Mouse (Mus musculus) intestine, embryonic 15.5 days (tissue): ENCODE results near the gene Rasl11b. TPM values are rescaled to one million over a fixed set of nuclear protein-coding genes. Genes with fewer than 3 reads are reported as not detected.
A peak's percentile ranks its signal among the peaks of the same experiment; 100 is the strongest.

ENCODE experiments used
- ATAC-seq: fragments of 200-750 bp; cut with Nextera tagmentation; 2 replicates; pipeline ENCODE4 v1.8.0; 2017; ENCODE audit warnings: moderate TSS enrichment, moderate library complexity
- H3K27ac ChIP-seq: fragments of 300-500 bp; sonication (generic); 2 replicates; pipeline ENCODE4 v1.5.1; 2015; ENCODE audit warnings: mild to moderate bottlenecking, inconsistent platforms
- H3K27me3 ChIP-seq: fragments of 300-500 bp; sonication (generic); replicated peaks from 2 replicates; pipeline ENCODE4 v1.6.1; 2015; ENCODE audit warnings: inconsistent platforms
- H3K36me3 ChIP-seq: fragments of 300-500 bp; sonication (generic); 2 replicates; pipeline ENCODE4 v1.6.1; 2015; ENCODE audit warnings: inconsistent platforms
- H3K4me1 ChIP-seq: fragments of 300-500 bp; sonication (generic); replicated peaks from 2 replicates; pipeline ENCODE4 v1.6.1; 2015; ENCODE audit warnings: inconsistent platforms
- H3K4me2 ChIP-seq: fragments of 300-500 bp; sonication (generic); replicated peaks from 2 replicates; pipeline ENCODE4 v1.6.1; 2015; ENCODE audit warnings: mild to moderate bottlenecking, inconsistent platforms
- H3K4me3 ChIP-seq: fragments of 300-500 bp; sonication (generic); replicated peaks from 2 replicates; pipeline ENCODE4 v1.5.1; 2015; ENCODE audit warnings: inconsistent platforms
- H3K9ac ChIP-seq: fragments of 300-500 bp; sonication (generic); 2 replicates; pipeline ENCODE4 v1.6.1; 2015; ENCODE audit warnings: inconsistent platforms
- H3K9me3 ChIP-seq: fragments of 300-500 bp; sonication (generic); 2 replicates; pipeline ENCODE4 v1.6.1; 2016; ENCODE audit warnings: inconsistent platforms
- WGBS: fragments of 180-500 bp; shearing (Covaris S2); methylation state at CpG from one replicate; pipeline ENCODE4 v1.1.7; 2015; 5-methylcytosine and 5-hydroxymethylcytosine counted together
- polyA plus RNA-seq: library from polyadenylated mRNA; unstranded; fragments of >200 nt; fragmentation: Nextera tagmentation; extraction: Ambion mirVana; gene quantifications from 2 replicates; pipeline ENCODE4 v1.2.1, GENCODE M21; 2015

Rasl11b gene
- polyA plus RNA-seq, 1 experiment from 2014 or later, result 38.3 TPM

DNA sequence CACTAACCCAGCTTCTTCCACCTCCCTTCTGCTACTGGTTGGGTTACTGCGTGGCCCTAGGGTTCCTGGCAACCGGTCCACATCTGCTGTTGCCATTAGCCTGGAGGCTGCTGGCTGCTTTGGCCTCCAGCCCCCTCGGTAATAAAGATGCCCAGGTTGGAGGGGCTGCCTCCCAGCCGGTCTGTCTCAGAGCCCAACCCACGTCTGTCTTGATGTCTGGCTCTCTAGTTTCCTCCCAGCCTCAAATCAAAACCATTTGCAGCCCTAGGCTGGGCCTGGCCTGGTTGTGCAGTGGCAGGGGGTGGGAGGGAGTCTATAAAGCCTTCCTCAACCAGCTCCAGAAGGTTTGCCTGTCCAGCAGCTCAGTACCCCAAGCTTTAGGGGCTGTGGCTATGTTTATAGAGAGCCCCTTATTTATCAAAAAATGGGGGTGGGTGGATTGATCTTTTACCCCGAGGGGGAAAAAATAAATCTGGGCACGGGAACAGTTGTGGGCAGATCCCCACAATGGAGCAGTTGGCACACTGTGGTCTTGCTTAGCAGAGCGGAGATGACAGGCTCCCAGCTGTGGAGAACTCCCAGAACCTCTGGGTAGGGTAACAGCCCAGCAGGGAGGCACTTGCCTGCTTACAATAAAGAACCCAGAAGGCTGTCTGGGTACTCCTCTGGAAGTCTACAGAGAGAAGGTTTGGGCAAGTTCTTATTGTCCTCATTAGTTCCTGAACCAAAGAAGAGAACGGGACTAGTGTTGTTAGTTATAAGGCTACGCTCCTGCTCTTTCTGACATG is 6.7 kb downstream of the Rasl11b start:
- no peak overlapping the region for H3K9ac ChIP-seq
- no peak overlapping the region for H3K27ac ChIP-seq
- no peak overlapping the region for H3K4me2 ChIP-seq
- no peaks in the 10 kb centered on the region for H3K27me3 ChIP-seq
- no peaks in the 10 kb centered on the region for H3K9me3 ChIP-seq
- WGBS, result 56% methylated on average over 10 of the region's 10 CpGs
- peaks cover 18% of the 10 kb centered on the region for H3K4me1 ChIP-seq
- H3K4me3 ChIP-seq, result no peak overlapping the region
- peaks cover 12% of the 10 kb centered on the region; the same call in 1 of the 2 replicates for H3K36me3 ChIP-seq
- no peak for ATAC-seq

DNA sequence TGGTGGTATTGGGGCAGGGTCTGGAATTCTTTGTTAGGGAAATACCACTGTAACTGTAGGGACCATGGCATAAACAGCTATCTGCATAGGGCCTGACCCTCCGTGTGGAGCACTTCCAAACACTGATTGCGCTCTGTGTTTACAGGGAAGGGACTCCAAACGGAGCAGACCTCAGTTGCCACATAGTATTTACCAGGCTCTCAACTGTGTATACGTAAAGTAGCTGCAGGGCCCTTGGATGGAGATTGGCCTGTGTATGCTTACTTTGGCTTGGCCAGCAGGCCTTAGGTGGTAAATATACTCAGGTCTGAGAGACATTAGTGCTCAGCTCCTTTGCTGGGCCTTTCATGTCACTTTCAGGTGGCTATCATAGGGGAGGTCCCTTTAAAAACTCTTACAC is 7.4 kb downstream of the Rasl11b start:
- Histone ChIP-seq H3K9ac (no peak overlapping the region), H3K4me1 (peaks cover 13% of the 10 kb centered on the region), H3K27me3 (no peaks in the 10 kb centered on the region), H3K36me3 (peaks cover 12% of the 10 kb centered on the region; the same call in 1 of the 2 replicates), H3K4me2 (no peak overlapping the region), H3K9me3 (no peaks in the 10 kb centered on the region), H3K27ac (no peak overlapping the region), H3K4me3 (no peak overlapping the region)
- no peak for ATAC-seq
- 68% methylated on average over 4 of the region's 4 CpGs for WGBS

DNA sequence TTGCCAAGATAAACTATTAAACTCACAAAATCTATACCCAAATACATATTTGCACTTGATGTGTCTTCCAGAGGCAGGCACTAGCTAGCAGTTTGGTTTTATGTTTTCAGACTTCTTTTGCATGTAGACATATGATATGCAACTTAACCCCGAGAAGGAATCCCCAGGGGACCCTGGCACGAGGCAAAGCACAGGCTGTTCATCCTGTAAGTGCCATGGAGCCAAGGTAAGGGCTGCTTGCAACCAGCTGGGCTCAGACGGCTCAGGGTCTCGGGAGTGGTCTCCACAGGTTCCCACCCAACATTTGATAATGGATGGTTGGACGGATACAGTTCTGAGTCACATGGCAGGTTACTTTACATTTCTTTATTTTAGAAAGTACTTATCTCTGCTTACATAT is 9.4 kb downstream of the Rasl11b start:
- Histone ChIP-seq H3K9me3 (no peaks in the 10 kb centered on the region), H3K36me3 (0 out of 2 replicates have a peak, but pooled peaks cover 3% of the 10 kb centered on the region), H3K4me2 (no peak overlapping the region), H3K4me3 (no peak overlapping the region), H3K27ac (no peak overlapping the region), H3K9ac (no peak overlapping the region), H3K27me3 (no peaks in the 10 kb centered on the region), H3K4me1 (peaks cover 12% of the 10 kb centered on the region; the same call in 1 of the 2 replicates)
- no peak for ATAC-seq
- WGBS, result 77% methylated on average over 5 of the region's 5 CpGs

DNA sequence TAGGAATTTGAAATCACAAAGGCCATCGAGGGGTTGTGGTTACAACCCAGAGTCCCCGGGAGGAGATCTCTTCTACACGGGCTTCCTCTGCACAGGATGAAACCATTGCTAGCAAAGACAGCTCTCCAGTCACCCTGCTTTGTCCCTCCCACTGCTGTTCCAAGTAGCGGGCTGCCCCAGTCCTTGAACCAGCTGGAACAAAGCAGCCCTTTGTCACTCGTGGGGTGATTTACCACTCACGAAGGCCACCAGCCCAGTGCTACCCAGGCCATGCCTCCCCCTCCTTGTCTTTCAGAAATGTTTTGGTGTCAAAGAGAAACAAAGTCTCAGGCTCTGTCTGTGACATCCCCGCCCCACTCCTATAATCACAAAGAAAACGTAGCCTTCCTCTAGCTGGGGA is 10.4 kb downstream of the Rasl11b start:
- no peaks in the 10 kb centered on the region for H3K9me3 ChIP-seq
- H3K4me1 ChIP-seq, result peaks cover 12% of the 10 kb centered on the region; the same call in 1 of the 2 replicates
- H3K4me2 ChIP-seq, result no peak overlapping the region
- no peak overlapping the region for H3K27ac ChIP-seq
- no peak for ATAC-seq
- WGBS, result 46% methylated on average over 8 of the region's 8 CpGs
- no peak overlapping the region for H3K4me3 ChIP-seq
- no peak overlapping the region for H3K9ac ChIP-seq
- H3K27me3 ChIP-seq, result no peaks in the 10 kb centered on the region
- no peaks in the 10 kb centered on the region for H3K36me3 ChIP-seq

DNA sequence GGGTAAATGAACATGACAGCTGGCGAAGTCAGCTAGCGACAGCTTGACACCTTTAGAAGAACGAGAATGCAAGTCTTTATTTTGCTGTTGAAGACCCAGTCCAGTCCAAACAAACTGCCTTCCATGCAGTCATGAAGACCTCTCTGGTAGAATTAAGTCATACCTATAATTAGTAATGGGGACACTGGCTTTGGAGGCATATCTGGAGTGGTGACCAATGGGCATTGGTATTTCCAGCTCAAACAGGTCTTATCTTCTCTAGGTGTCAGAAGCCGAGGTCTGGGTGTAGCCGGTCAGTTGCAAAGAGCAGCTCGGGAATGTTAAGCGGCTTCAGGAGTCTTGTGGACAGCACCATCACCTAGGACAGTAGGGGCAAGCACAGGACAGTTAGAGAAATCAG is 11.0 kb downstream of the Rasl11b start:
- Histone ChIP-seq H3K4me2 (no peak overlapping the region), H3K9ac (no peak overlapping the region), H3K36me3 (no peaks in the 10 kb centered on the region), H3K27me3 (no peaks in the 10 kb centered on the region), H3K27ac (no peak overlapping the region), H3K4me3 (no peak overlapping the region), H3K4me1 (peaks cover 12% of the 10 kb centered on the region; the same call in 1 of the 2 replicates), H3K9me3 (no peaks in the 10 kb centered on the region)
- no peak for ATAC-seq
- 81% methylated on average over 7 of the region's 7 CpGs for WGBS

DNA sequence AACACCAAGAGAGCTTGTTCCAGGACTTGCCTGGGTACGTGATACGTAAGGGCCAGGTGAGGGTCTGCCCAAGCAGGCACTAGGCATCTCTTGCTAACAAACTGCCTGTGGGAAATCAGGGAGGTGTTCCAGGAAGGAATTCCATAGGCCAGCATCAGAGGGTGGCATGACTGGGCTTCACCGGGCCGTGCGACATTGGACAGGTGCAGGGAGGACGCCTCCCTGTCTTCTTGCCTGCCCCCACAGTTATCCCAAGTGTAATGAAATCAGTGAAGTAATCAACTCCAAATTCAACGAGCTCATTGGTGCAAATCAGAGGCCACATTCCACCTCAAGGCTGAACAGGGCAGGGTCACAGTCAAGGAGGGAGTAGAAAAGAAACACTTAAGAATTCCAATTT is 11.6 kb downstream of the Rasl11b start:
- Histone ChIP-seq H3K36me3 (no peaks in the 10 kb centered on the region), H3K27me3 (no peaks in the 10 kb centered on the region), H3K4me2 (no peak overlapping the region), H3K4me1 (peaks cover 14% of the 10 kb centered on the region; the same call in 1 of the 2 replicates), H3K4me3 (no peak overlapping the region), H3K9ac (no peak overlapping the region), H3K27ac (no peak overlapping the region), H3K9me3 (no peaks in the 10 kb centered on the region)
- ATAC-seq, result no peak
- 89% methylated on average over 7 of the region's 7 CpGs for WGBS

DNA sequence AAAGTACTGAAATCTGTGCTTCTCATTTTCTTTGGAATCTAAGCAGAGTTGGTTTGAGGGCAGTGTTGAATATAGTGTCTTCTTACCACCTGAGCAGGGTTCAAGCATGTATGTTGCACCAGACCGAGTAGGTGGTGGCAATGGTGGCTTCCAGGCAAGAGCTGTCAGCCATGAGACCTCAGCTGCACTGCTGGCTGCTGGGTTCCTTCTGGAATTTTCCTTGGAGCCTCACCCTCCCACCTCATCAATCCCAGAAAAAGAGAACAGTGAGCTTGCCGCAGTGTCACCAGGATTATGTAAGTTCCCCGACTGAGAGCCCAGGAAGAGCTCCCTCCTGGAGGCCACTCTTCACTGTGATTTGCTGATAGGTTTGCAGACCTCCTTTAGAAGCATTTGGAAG is 12.1 kb downstream of the Rasl11b start:
- Histone ChIP-seq H3K9me3 (no peaks in the 10 kb centered on the region), H3K36me3 (no peaks in the 10 kb centered on the region), H3K4me2 (no peak overlapping the region), H3K27me3 (no peaks in the 10 kb centered on the region), H3K4me1 (peaks cover 14% of the 10 kb centered on the region; the same call in 1 of the 2 replicates), H3K27ac (no peak overlapping the region), H3K4me3 (no peak overlapping the region), H3K9ac (no peak overlapping the region)
- 72% methylated on average over 3 of the region's 3 CpGs for WGBS
- ATAC-seq, result no peak

DNA sequence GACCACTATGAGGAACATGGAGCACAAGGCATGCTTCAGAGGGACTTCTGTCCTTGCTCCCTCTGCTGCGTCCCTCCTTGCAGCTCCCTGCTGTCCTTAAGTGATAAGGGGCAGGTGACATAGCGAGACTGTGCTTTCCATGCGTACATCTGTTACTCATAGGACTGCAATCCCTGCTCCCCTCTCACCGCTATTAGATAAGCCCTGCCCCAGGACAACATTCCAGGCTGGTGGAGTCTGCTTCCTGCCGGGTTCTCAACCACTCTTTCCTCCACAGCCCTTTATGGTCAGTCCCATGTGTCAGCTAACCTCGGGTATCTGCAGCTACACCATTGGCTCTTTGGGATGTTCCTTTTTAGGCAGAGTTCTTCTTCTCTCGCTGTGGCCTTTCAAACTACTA is 13.4 kb downstream of the Rasl11b start:
- ATAC-seq, result peak; percentile 46
- Histone ChIP-seq H3K9ac (no peak overlapping the region), H3K27me3 (no peaks in the 10 kb centered on the region), H3K4me2 (no peak overlapping the region), H3K4me1 (peaks cover 14% of the 10 kb centered on the region; the same call in 1 of the 2 replicates), H3K36me3 (no peaks in the 10 kb centered on the region), H3K9me3 (no peaks in the 10 kb centered on the region), H3K27ac (no peak overlapping the region), H3K4me3 (no peak overlapping the region)
- 44% methylated on average over 7 of the region's 7 CpGs for WGBS

DNA sequence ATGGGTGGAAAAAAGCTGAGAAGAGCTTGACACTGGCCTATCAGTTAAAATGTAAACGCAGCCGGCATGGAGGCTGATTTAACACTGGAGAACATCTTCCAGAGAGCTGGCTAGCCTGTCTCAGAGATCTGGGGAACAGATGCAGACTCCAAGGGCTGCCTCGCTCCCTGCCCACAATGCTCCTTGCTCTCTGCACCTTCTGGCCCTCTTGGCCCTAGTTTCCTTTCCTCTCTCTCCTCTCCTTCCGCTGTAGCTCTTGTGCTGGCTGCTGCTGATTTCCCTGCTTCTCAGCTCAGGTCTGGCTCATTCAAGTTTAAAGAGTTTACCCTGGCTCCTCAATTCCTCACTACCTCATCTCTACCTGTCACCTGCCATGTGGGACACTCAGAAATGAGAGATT is 14.6 kb downstream of the Rasl11b start:
- ATAC-seq, result no peak
- no peaks in the 10 kb centered on the region for H3K27me3 ChIP-seq
- peaks cover 18% of the 10 kb centered on the region; the same call in 1 of the 2 replicates for H3K4me1 ChIP-seq
- H3K9me3 ChIP-seq, result no peaks in the 10 kb centered on the region
- no peak overlapping the region for H3K9ac ChIP-seq
- no peak overlapping the region for H3K4me2 ChIP-seq
- H3K4me3 ChIP-seq, result no peak overlapping the region
- H3K27ac ChIP-seq, result no peak overlapping the region
- no peaks in the 10 kb centered on the region for H3K36me3 ChIP-seq
- WGBS, result 54% methylated on average over 4 of the region's 4 CpGs

DNA sequence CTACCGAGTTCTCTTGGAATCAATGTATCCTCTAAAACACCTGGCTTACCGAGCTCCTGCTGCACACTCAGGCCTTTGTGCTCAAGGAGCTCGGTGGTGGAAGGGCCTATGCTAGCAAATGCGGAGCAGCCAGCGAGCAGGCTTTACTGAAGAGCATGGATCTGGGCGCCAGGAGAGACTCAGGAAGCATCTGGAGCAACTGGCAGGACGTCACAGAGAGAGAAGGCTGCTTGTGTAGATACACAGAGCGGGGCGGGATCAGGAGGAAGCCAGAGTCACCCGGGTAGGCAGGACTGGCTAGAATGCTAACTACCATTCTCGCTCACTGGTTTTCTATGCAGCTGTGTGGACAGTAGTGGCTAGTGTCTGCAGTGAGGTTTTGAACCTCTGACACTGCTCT is 16.3 kb downstream of the Rasl11b start:
- 70% methylated on average over 11 of the region's 11 CpGs for WGBS
- Histone ChIP-seq H3K27me3 (no peaks in the 10 kb centered on the region), H3K4me3 (no peak overlapping the region), H3K9ac (no peak overlapping the region), H3K9me3 (no peaks in the 10 kb centered on the region), H3K4me1 (peaks cover 24% of the 10 kb centered on the region), H3K4me2 (no peak overlapping the region), H3K36me3 (no peaks in the 10 kb centered on the region), H3K27ac (no peak overlapping the region)
- no peak for ATAC-seq

DNA sequence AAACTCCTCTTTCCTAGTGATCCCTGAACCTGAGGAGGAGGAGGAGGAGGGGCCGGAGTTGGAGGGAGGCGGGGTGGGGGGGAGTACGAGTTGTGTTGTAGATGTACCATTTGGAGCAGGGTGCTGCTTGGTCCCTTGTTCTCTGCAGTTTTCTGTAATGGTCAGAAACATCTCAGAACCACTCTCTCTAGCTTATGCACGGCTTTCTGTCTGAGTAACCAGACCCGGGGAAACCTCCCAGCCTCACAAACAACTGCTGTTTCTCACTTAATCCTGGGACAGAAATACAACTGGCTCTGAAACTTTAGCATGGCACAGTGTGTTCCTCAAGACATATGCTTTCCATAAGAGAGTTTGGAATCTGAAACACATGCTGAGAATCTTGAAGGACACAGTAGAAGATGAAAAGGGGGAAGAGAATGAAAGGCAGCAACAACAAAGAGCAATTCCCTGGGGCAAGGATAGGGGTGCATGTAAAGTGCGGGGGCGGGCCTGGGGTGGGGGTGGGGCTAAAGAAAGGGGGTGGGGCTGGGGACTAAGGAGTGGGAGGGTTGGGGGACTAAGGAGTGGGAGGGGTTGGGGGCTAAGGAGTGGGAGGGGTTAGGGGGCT is 19.5 kb downstream of the Rasl11b start:
- Histone ChIP-seq H3K9ac (no peak overlapping the region), H3K9me3 (no peaks in the 10 kb centered on the region), H3K27ac (no peak overlapping the region), H3K27me3 (no peaks in the 10 kb centered on the region), H3K4me1 (peaks cover 15% of the 10 kb centered on the region), H3K4me2 (no peak overlapping the region), H3K36me3 (no peaks in the 10 kb centered on the region), H3K4me3 (no peak overlapping the region)
- 31% methylated on average over 7 of the region's 7 CpGs for WGBS
- no peak for ATAC-seq

DNA sequence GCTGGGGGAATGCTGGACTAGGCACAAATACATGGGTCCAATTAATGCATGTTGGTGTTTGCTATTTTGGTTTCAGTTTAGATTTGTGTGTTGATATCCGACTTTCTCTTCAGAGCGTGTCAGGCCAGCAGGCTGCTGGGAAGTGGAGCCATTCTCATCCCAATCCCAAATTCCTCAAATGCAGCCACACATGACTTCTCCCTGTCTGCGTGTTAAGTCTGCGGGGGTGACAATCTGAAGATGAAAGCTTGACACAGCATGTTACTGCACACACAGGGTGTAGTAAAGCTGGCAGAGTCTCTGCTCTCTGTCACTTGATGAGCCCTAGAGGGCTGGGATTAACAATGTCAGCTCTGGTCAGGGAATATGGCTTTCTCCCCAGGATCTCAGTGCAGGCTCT is 20.0 kb downstream of the Rasl11b start:
- no peak overlapping the region for H3K4me2 ChIP-seq
- no peak overlapping the region for H3K9ac ChIP-seq
- H3K36me3 ChIP-seq, result no peaks in the 10 kb centered on the region
- 58% methylated on average over 4 of the region's 4 CpGs for WGBS
- H3K27me3 ChIP-seq, result no peaks in the 10 kb centered on the region
- peaks cover 12% of the 10 kb centered on the region for H3K4me1 ChIP-seq
- H3K4me3 ChIP-seq, result no peak overlapping the region
- no peaks in the 10 kb centered on the region for H3K9me3 ChIP-seq
- H3K27ac ChIP-seq, result no peak overlapping the region
- no peak; the same call in 1 of the 2 replicates for ATAC-seq

DNA sequence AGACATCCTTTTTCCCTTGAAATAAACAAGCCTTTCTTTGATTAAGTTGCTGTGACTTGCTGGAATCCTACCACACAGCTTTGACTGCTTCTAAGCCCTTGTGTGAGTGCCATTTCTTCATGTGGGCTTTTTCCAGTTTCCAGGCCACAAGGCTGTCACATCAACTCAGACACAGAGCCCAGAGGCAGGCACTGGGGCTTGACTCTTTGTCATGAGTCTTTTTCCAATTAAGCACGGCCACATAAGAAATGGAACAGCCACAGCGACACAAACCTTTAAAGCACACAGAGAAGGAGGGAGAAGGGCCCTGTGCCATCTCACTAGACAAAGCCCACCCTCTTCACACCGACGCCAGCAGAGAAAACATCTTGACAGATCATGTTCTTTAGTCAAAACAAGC is 23.4 kb downstream of the Rasl11b start:
- Histone ChIP-seq H3K9ac (no peak overlapping the region), H3K27ac (no peak overlapping the region), H3K27me3 (no peaks in the 10 kb centered on the region), H3K4me2 (no peak overlapping the region), H3K9me3 (no peaks in the 10 kb centered on the region), H3K36me3 (no peaks in the 10 kb centered on the region), H3K4me1 (peaks cover 10% of the 10 kb centered on the region), H3K4me3 (no peak overlapping the region)
- no peak for ATAC-seq
- 69% methylated on average over 4 of the region's 4 CpGs for WGBS
